Mouse (Mus musculus): ENCODE measurements around the gene Alkbh6. TPM values are rescaled to one million over a fixed set of nuclear protein-coding genes. Genes with fewer than 3 reads are reported as not detected.
A peak's percentile ranks its signal among the peaks of the same experiment; 100 is the strongest.

Alkbh6 gene
- polyA plus RNA-seq, 1 experiment from 2014 or later = 86.0 TPM

DNA sequence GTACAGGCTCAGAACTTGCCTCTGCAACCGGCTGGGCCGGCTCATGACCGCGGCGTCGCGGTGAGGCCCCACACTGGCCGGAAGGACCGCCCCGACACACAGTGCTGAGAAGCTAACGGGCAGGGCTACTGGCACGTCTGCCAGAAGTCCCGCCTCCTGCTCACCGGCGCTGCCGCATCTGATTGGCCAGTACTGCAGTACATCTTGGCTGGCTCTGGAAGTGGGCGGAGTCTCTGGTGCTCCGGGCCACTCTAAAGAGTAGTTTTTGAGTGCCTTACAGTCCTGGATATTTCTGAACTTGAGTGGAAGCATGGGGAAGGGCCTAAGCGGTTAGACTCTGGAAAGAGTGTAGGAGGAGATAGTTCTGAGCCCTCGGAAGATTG, 13.8 kb downstream of the Alkbh6 start:
- Histone ChIP-seq H3K27ac (ENCODE audit: low read depth, low read length) (peak overlapping the region; percentile 51), H3K4me2 (peak overlapping the region; percentile 60), H3K36me3 (ENCODE audit: control insufficient read depth, insufficient read depth, low read length) (no peaks in the 10 kb centered on the region), H3K9me3 (ENCODE audit: control insufficient read depth, low read length) (no peaks in the 10 kb centered on the region), H3K9ac (ENCODE audit: low read length) (peak overlapping the region; percentile 90), H3K4me3 (ENCODE audit: low read depth, low read length) (peak overlapping the region; percentile 77), H3K27me3 (ENCODE audit: control insufficient read depth, insufficient read depth, low read length) (no peaks in the 10 kb centered on the region), H3K4me1 (ENCODE audit: control insufficient read depth, insufficient read depth, low read length) (peaks cover 14% of the 10 kb centered on the region)
- DNase-seq (ENCODE audit: low spot score, missing footprints) (peak; percentile 98), ATAC-seq (ENCODE audit: low FRiP score) (peak; percentile 100)
- WGBS = under 1% methylated on average over 20 of the region's 20 CpGs

DNA sequence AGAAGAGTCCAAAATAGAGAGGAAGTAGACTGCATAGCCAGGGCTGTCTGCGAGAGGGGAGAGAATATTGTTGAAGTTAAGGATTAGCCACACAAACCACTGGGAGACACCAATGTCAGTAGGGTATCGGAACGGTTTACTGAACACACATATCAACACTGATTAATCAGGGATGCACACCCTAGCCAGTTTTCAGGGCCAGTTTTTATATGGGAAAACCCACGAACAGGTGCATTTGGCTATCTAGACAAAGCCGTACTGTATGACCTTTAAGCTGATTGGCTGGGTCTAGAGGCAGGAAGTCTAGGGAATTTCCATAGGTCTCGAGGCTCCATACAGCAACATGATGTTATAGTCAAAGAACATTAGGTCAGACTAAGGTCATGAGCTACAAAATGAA, 14.3 kb downstream of the Alkbh6 start:
- peaks cover 14% of the 10 kb centered on the region for H3K4me1 ChIP-seq (ENCODE audit: control insufficient read depth, insufficient read depth, low read length)
- no peaks in the 10 kb centered on the region for H3K9me3 ChIP-seq (ENCODE audit: control insufficient read depth, low read length)
- ATAC-seq (ENCODE audit: low FRiP score) (no peak), DNase-seq (ENCODE audit: low spot score, missing footprints) (no peak)
- WGBS = 41% methylated on average over 6 of the region's 6 CpGs
- no peaks in the 10 kb centered on the region for H3K36me3 ChIP-seq (ENCODE audit: control insufficient read depth, insufficient read depth, low read length)
- peak overlapping the region; percentile 90 for H3K9ac ChIP-seq (ENCODE audit: low read length)
- H3K4me3 ChIP-seq (ENCODE audit: low read depth, low read length) = peak overlapping the region; percentile 77
- peak overlapping the region; percentile 60 for H3K4me2 ChIP-seq
- peak overlapping the region; percentile 35; the same call in 1 of the 2 replicates for H3K27ac ChIP-seq (ENCODE audit: low read depth, low read length)
- no peaks in the 10 kb centered on the region for H3K27me3 ChIP-seq (ENCODE audit: control insufficient read depth, insufficient read depth, low read length)

DNA sequence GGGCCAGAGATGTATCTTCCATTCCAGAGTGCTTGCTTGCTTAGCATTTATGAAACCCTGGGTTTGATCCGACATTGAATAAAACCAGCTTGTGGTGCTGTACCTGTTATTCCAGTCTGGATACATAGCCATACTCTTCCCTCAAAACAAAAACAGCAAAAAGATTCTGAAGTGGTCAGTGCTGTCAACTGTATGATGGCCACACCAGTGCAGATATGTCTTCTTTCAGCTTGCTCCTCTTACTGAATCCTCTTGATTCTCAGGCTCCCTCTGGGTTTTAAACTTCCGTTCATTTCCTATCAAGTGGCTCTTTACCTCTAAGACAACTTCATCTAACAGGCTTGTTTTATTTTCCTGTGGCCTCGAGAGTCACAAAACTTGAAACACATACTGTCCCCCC, 15.3 kb downstream of the Alkbh6 start, which contains the start of gene Sdhaf1:
TSS of gene Sdhaf1 (minus strand) at position 101 of the 400 bp plus-strand sequence.
- peak within 1 kb of the TSS; percentile 60 for H3K4me2 ChIP-seq
- no peaks in the 10 kb centered on the region for H3K27me3 ChIP-seq (ENCODE audit: control insufficient read depth, insufficient read depth, low read length)
- H3K9me3 ChIP-seq (ENCODE audit: control insufficient read depth, low read length) = no peaks in the 10 kb centered on the region
- no peak for ATAC-seq (ENCODE audit: low FRiP score)
- H3K9ac ChIP-seq (ENCODE audit: low read length) = peak within 1 kb of the TSS; percentile 90
- DNase-seq (ENCODE audit: low spot score, missing footprints) = no peak
- 75% methylated on average over 3 of the region's 3 CpGs for WGBS
- peak within 1 kb of the TSS; percentile 35; the same call in 1 of the 2 replicates for H3K27ac ChIP-seq (ENCODE audit: low read depth, low read length)
- H3K4me1 ChIP-seq (ENCODE audit: control insufficient read depth, insufficient read depth, low read length) = peaks cover 14% of the 10 kb centered on the region
- H3K4me3 ChIP-seq (ENCODE audit: low read depth, low read length) = peak within 1 kb of the TSS; percentile 77
- no peaks in the 10 kb centered on the region for H3K36me3 ChIP-seq (ENCODE audit: control insufficient read depth, insufficient read depth, low read length)

DNA sequence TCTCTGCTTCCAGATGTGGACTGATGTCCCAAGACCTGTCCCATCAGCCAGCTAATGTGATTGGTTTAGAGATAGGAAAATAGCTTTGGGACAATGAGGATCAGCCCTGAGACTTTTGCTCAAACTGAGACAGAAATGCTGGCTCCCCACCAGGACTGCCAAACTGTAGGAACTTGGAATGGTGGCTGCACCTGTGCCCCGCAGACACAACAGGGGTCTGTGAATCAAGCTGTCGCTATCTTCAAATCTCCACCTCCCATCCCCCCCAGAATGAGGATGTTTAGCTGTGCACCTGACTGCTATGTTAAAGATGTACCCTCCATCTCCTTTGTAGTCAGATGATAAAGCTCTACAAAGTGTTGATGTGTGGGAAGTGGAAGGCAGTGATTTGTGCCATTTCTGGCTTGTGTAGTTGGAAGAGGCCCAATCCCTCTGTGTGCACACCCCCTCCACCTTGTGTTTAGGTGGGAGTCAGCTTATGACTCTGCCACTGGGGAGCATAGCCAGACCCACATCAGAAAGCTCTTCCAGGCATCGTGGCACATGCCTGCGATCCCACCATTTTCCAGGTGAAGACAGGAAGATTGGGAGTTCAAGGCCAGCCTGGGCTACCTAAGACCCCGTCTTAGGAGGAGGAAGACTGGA, 15.9 kb downstream of the Alkbh6 start:
- Histone ChIP-seq H3K36me3 (ENCODE audit: control insufficient read depth, insufficient read depth, low read length) (no peaks in the 10 kb centered on the region), H3K27me3 (ENCODE audit: control insufficient read depth, insufficient read depth, low read length) (no peaks in the 10 kb centered on the region), H3K4me2 (no peak overlapping the region), H3K4me1 (ENCODE audit: control insufficient read depth, insufficient read depth, low read length) (peaks cover 14% of the 10 kb centered on the region), H3K9ac (ENCODE audit: low read length) (no peak overlapping the region), H3K4me3 (ENCODE audit: low read depth, low read length) (no peak overlapping the region), H3K27ac (ENCODE audit: low read depth, low read length) (no peak overlapping the region), H3K9me3 (ENCODE audit: control insufficient read depth, low read length) (no peaks in the 10 kb centered on the region)
- 85% methylated on average over 5 of the region's 5 CpGs for WGBS
- DNase-seq (ENCODE audit: low spot score, missing footprints) = peak; percentile 72
- ATAC-seq (ENCODE audit: low FRiP score) = no peak

DNA sequence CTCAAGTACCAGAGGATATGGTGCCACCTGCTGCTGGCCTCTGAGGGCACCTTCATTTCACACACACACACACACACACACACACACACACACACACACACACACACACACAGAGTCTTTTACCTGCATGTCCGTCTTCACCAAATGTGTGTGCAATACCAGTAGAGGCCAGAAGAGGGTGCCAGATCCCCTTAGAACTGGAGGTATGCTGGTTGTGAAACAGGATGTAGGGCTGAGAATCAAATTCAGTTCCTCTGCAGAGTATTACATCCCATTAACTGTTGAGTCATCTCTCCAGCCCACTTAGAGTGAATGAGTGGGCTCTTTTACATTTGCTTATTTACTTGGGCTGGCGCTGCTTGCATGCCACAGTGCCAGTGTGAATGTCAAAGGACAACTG, 16.8 kb downstream of the Alkbh6 start:
- no peaks in the 10 kb centered on the region for H3K9me3 ChIP-seq (ENCODE audit: control insufficient read depth, low read length)
- DNase-seq (ENCODE audit: low spot score, missing footprints) (peak; percentile 89), ATAC-seq (ENCODE audit: low FRiP score) (no peak)
- no peak overlapping the region for H3K4me2 ChIP-seq
- no peaks in the 10 kb centered on the region for H3K27me3 ChIP-seq (ENCODE audit: control insufficient read depth, insufficient read depth, low read length)
- H3K4me1 ChIP-seq (ENCODE audit: control insufficient read depth, insufficient read depth, low read length) = peaks cover 14% of the 10 kb centered on the region
- 39% methylated on average over 2 of the region's 2 CpGs for WGBS
- H3K4me3 ChIP-seq (ENCODE audit: low read depth, low read length) = no peak overlapping the region
- H3K36me3 ChIP-seq (ENCODE audit: control insufficient read depth, insufficient read depth, low read length) = no peaks in the 10 kb centered on the region
- no peak overlapping the region for H3K9ac ChIP-seq (ENCODE audit: low read length)
- no peak overlapping the region for H3K27ac ChIP-seq (ENCODE audit: low read depth, low read length)

DNA sequence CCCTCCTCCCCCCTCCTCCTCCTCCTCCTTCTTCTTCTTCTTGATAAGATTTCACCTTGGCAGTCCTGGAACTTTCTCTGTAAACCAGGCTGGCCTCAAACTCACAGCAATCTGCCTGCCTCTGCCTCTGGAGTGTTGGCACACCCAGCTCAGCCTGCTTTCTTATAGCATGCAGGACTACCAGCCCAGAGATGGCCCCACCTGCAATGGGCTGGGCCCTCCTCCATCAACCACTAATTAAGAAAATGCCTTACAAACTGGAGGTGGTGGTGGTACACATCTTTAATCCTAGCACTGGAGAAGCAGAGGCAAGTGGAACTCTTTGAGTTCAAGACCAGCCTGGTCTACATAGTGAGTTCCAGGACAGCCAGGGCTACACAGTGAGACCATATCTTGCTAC, 17.9 kb downstream of the Alkbh6 start:
- H3K4me1 ChIP-seq (ENCODE audit: control insufficient read depth, insufficient read depth, low read length) = peaks cover 6% of the 10 kb centered on the region
- no peaks in the 10 kb centered on the region for H3K9me3 ChIP-seq (ENCODE audit: control insufficient read depth, low read length)
- H3K4me3 ChIP-seq (ENCODE audit: low read depth, low read length) = no peak overlapping the region
- no peaks in the 10 kb centered on the region for H3K27me3 ChIP-seq (ENCODE audit: control insufficient read depth, insufficient read depth, low read length)
- ATAC-seq (ENCODE audit: low FRiP score) (no peak), DNase-seq (ENCODE audit: low spot score, missing footprints) (peak; percentile 45)
- no peaks in the 10 kb centered on the region for H3K36me3 ChIP-seq (ENCODE audit: control insufficient read depth, insufficient read depth, low read length)
- no peak overlapping the region for H3K27ac ChIP-seq (ENCODE audit: low read depth, low read length)
- no peak overlapping the region for H3K9ac ChIP-seq (ENCODE audit: low read length)
- no peak overlapping the region for H3K4me2 ChIP-seq

DNA sequence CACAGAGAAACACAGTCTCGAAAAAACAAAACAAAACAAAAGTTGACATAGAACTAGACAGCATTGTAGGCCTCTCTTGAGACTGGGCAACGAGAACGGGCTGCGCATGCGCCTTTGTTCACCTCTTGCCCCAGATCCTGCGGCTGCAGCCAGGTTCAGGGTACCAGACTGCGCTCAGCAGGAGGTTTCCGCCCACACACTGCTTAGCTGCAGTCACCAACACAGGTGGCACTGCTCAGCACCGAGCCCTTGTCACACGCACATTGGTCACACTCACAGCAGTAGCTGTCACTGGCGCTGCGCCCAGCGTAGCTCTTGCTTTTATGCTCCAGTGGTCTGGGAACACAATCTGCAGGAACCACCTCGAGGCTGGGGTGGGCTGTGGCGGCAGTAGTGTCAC, 18.6 kb downstream of the Alkbh6 start:
- Histone ChIP-seq H3K4me2 (no peak overlapping the region), H3K9ac (ENCODE audit: low read length) (no peak overlapping the region), H3K9me3 (ENCODE audit: control insufficient read depth, low read length) (no peaks in the 10 kb centered on the region), H3K27ac (ENCODE audit: low read depth, low read length) (no peak overlapping the region), H3K36me3 (ENCODE audit: control insufficient read depth, insufficient read depth, low read length) (no peaks in the 10 kb centered on the region), H3K4me3 (ENCODE audit: low read depth, low read length) (no peak overlapping the region), H3K4me1 (ENCODE audit: control insufficient read depth, insufficient read depth, low read length) (peaks cover 5% of the 10 kb centered on the region; the same call in 1 of the 2 replicates), H3K27me3 (ENCODE audit: control insufficient read depth, insufficient read depth, low read length) (no peaks in the 10 kb centered on the region)
- WGBS = 64% methylated on average over 15 of the region's 15 CpGs
- ATAC-seq (ENCODE audit: low FRiP score) (no peak), DNase-seq (ENCODE audit: low spot score, missing footprints) (peak; percentile 4)

DNA sequence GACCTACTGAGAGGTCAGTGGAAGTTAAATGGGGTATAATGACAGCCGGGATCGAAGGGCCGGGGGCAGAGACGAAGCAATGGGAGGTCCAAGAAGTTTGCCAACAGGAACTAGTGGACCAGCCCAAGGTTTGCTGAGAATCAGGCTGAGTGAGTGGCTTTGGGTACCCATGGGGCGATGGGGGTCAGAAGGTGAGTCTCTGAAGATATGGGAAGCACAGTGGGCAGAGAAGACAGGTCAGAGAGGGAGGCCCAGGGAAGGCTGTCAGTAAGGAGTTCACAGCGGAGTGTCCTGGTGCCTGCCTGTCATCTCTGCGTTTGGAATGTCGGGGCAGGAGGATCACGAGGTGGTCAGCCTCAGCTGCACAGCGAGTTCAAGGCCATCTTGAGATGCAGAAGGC, 19.9 kb downstream of the Alkbh6 start:
- H3K4me3 ChIP-seq (ENCODE audit: low read depth, low read length) = no peak overlapping the region
- 56% methylated on average over 10 of the region's 10 CpGs for WGBS
- H3K4me2 ChIP-seq = no peak overlapping the region
- H3K27me3 ChIP-seq (ENCODE audit: control insufficient read depth, insufficient read depth, low read length) = peaks cover under 1% of the 10 kb centered on the region
- no peaks in the 10 kb centered on the region for H3K9me3 ChIP-seq (ENCODE audit: control insufficient read depth, low read length)
- H3K36me3 ChIP-seq (ENCODE audit: control insufficient read depth, insufficient read depth, low read length) = no peaks in the 10 kb centered on the region
- no peak overlapping the region for H3K9ac ChIP-seq (ENCODE audit: low read length)
- H3K27ac ChIP-seq (ENCODE audit: low read depth, low read length) = no peak overlapping the region
- no peaks in the 10 kb centered on the region for H3K4me1 ChIP-seq (ENCODE audit: control insufficient read depth, insufficient read depth, low read length)
- ATAC-seq (ENCODE audit: low FRiP score) = no peak
- peak; percentile 49 for DNase-seq (ENCODE audit: low spot score, missing footprints)

DNA sequence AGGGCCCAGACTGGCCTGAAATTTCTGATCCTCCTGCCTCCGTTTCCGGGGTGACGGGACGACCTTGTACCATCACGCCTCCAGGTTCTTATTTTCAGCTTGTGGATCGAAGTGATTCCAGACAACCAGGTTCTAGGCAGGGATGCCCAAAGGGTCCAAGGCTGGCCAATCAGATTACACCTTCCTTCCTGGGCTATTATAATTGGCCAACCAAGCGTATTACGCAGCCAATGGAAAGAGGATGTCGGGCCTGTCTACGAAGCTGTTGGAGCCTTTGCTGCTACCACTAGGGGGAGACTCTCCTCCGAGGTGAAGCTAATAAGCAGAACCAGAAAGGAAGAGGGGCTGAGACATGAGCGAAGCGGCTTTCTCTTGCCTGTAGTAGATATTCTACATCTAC, 23.4 kb downstream of the Alkbh6 start:
- DNase-seq (ENCODE audit: low spot score, missing footprints) (peak; percentile 97), ATAC-seq (ENCODE audit: low FRiP score) (peak; percentile 97)
- peaks cover 7% of the 10 kb centered on the region for H3K27me3 ChIP-seq (ENCODE audit: control insufficient read depth, insufficient read depth, low read length)
- no peaks in the 10 kb centered on the region for H3K9me3 ChIP-seq (ENCODE audit: control insufficient read depth, low read length)
- peak overlapping the region; percentile 34 for H3K4me2 ChIP-seq
- no peaks in the 10 kb centered on the region for H3K36me3 ChIP-seq (ENCODE audit: control insufficient read depth, insufficient read depth, low read length)
- H3K4me1 ChIP-seq (ENCODE audit: control insufficient read depth, insufficient read depth, low read length) = no peaks in the 10 kb centered on the region
- no peak overlapping the region for H3K9ac ChIP-seq (ENCODE audit: low read length)
- no peak overlapping the region for H3K27ac ChIP-seq (ENCODE audit: low read depth, low read length)
- peak overlapping the region; percentile 10 for H3K4me3 ChIP-seq (ENCODE audit: low read depth, low read length)
- WGBS = 5% methylated on average over 13 of the region's 13 CpGs
